Mouse (Mus musculus) liver, embryonic 14.5 days (tissue): ENCODE measurements at regions not wholly inside any gene's neighbourhood (a gene's known extent, or its start where the extent isn't known, plus 50 kb on each side); places are given as distances from the start of the nearest gene placed in this dataset.

Experiments
- ATAC-seq: fragments of 200-750 bp; cut with Nextera tagmentation; 2 replicates; pipeline ENCODE4 v1.8.0; 2017; ENCODE audit warnings: moderate number of reproducible peaks, mild to moderate bottlenecking, moderate library complexity; ENCODE audit not compliant: insufficient read depth
- DNase-seq, 3 experiments: peaks; one replicate each; pipeline ENCODE4 v3.0.0-alpha.2; 2012 to 2013; ENCODE audit warnings: low read depth in 3 of 3, low spot score in 3 of 3
- H3K27ac ChIP-seq: fragments of 300-500 bp; sonication (generic); 2 replicates; pipeline ENCODE4 v1.5.1; 2014; ENCODE audit warnings: moderate library complexity, mild to moderate bottlenecking, control low read depth, inconsistent platforms
- H3K27me3 ChIP-seq: fragments of 300-500 bp; sonication (generic); 2 replicates; pipeline ENCODE4 v1.6.1; 2014; ENCODE audit warnings: mild to moderate bottlenecking, low read length, moderate library complexity; ENCODE audit not compliant: control insufficient read depth, insufficient read depth
- H3K36me3 ChIP-seq: fragments of 300-500 bp; sonication (generic); replicated peaks from 2 replicates; pipeline ENCODE4 v1.6.1; 2014; ENCODE audit warnings: low read depth; ENCODE audit not compliant: control insufficient read depth, insufficient read depth
- H3K4me1 ChIP-seq, 2 experiments: fragments of 200-500 bp in 1 of 2; fragments of 300-500 bp in 1 of 2; sonication (generic) in 1 of 2; replicated peaks; 2 replicates each; pipeline ENCODE4 v1.6.1; 2012 to 2014; ENCODE audit warnings: antibody characterized with exemption in 1 of 2, inconsistent platforms in 1 of 2, low read length in 1 of 2; ENCODE audit not compliant: control insufficient read depth in 2 of 2, insufficient read depth in 2 of 2
- H3K4me2 ChIP-seq: fragments of 300-500 bp; sonication (generic); 2 replicates; pipeline ENCODE4 v1.6.1; 2014; ENCODE audit warnings: low read depth, mild to moderate bottlenecking, control low read depth, moderate library complexity
- H3K4me3 ChIP-seq, 2 experiments: fragments of 200-500 bp in 1 of 2; fragments of 300-500 bp in 1 of 2; sonication (generic) in 1 of 2; 2 replicates each; pipeline ENCODE4 v1.5.1; 2012 to 2014; ENCODE audit warnings: low read depth in 2 of 2, low read length in 2 of 2, mild to moderate bottlenecking in 2 of 2, control low read depth in 1 of 2, inconsistent platforms in 1 of 2, moderate library complexity in 1 of 2; ENCODE audit not compliant: insufficient read depth in 1 of 2
- H3K9ac ChIP-seq: fragments of 300-500 bp; sonication (generic); replicated peaks from 2 replicates; pipeline ENCODE4 v1.6.1; 2014; ENCODE audit warnings: mild to moderate bottlenecking, control low read depth, moderate library complexity
- H3K9me3 ChIP-seq: fragments of 300-500 bp; sonication (generic); 2 replicates; pipeline ENCODE4 v1.6.1; 2016; ENCODE audit warnings: low read length, mixed read lengths; ENCODE audit not compliant: control insufficient read depth
- CTCF ChIP-seq: IDR thresholded peaks from 2 replicates; pipeline ENCODE4 v1.5.1; 2016; ENCODE audit warnings: antibody characterized with exemption, low read depth, control low read depth
- EP300 ChIP-seq: IDR thresholded peaks from 2 replicates; pipeline ENCODE4 v1.6.1; 2016; ENCODE audit warnings: antibody characterized with exemption, low read depth
- WGBS: fragments of 180-500 bp; shearing (Covaris S2); extraction: QIAGEN DNeasy Blood & Tissue Kit; methylation state at CpG from one replicate; pipeline ENCODE4 v1.1.7; 2014; ENCODE audit not compliant: insufficient replicate concordance; 5-methylcytosine and 5-hydroxymethylcytosine counted together

DNA sequence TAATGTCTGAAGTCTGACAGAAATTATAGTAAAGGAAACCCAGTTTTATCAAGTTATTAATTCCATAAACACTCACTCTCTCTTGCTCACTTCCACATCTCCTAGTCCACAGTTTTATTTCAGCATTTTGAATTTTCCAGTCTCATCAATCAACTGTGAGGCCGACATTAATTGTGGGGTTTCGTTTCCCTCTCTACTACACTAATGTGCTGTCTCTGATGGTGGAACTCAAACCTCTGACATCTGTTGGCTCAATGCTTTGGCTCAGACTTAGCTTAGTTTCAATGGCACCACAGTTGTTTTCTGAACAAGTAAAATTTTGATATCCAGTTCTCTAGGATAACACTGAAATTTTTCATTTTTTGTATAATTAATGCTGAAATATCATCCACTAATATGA is 218.8 kb downstream of the Cenpw start:
- 67% methylated on average over 2 of the region's 2 CpGs for WGBS
- no peaks in the 10 kb centered on the region for H3K9me3 ChIP-seq
- H3K4me2 ChIP-seq: no peak overlapping the region
- no peak overlapping the region for H3K4me3 ChIP-seq
- DNase-seq: no peak
- no peaks in the 10 kb centered on the region for H3K36me3 ChIP-seq
- no peaks in the 10 kb centered on the region for H3K27me3 ChIP-seq
- H3K27ac ChIP-seq: no peak overlapping the region
- H3K9ac ChIP-seq: no peak overlapping the region
- ATAC-seq: no peak
- no peaks in the 10 kb centered on the region for H3K4me1 ChIP-seq
- no peak for TF ChIP-seq EP300
- TF ChIP-seq CTCF: no peak
